Mouse (Mus musculus) CH12.LX (cell line): ENCODE measurements at regions not wholly inside any gene's neighbourhood (a gene's known extent, or its start where the extent isn't known, plus 50 kb on each side); places are given as distances from the start of the nearest gene placed in this dataset.

Experiments used
- CTCF ChIP-seq, 2 experiments: IDR thresholded peaks in 1 of 2; conservative IDR thresholded peaks in 1 of 2; 2 replicates each; pipeline ENCODE4 v1.5.1; 2011 to 2012; ENCODE audit warnings: low read depth in 2 of 2, low read length in 2 of 2, improper control_type of control experiment in 1 of 2, inconsistent platforms in 1 of 2, mild to moderate bottlenecking in 1 of 2, moderate library complexity in 1 of 2
- EP300 ChIP-seq: IDR thresholded peaks from 2 replicates; pipeline ENCODE4 v1.6.1; 2011; ENCODE audit warnings: low read length, improper control_type of control experiment
- IRF4 ChIP-seq: IDR thresholded peaks from 2 replicates; pipeline ENCODE4 v1.6.1; 2014; ENCODE audit warnings: low read depth, mild to moderate bottlenecking, inconsistent platforms, low read length, improper control_type of control experiment
- JUN ChIP-seq: IDR thresholded peaks from 2 replicates; pipeline ENCODE4 v1.6.1; 2011; ENCODE audit warnings: low read depth, mild to moderate bottlenecking, low read length, improper control_type of control experiment, moderate library complexity; ENCODE audit not compliant: insufficient read depth
- POLR2A ChIP-seq: IDR thresholded peaks from 2 replicates; pipeline ENCODE4 v1.6.1; 2011; ENCODE audit warnings: low read depth, mild to moderate bottlenecking, improper control_type of control experiment, low read length
- UBTF ChIP-seq: IDR thresholded peaks from 2 replicates; pipeline ENCODE4 v1.6.1; 2012; ENCODE audit warnings: low read depth, mild to moderate bottlenecking, inconsistent platforms, low read length, improper control_type of control experiment, moderate library complexity
- ZNF384 ChIP-seq: IDR thresholded peaks from 2 replicates; pipeline ENCODE4 v1.6.1; 2012; ENCODE audit warnings: low read depth, low read length, improper control_type of control experiment, inconsistent platforms

DNA sequence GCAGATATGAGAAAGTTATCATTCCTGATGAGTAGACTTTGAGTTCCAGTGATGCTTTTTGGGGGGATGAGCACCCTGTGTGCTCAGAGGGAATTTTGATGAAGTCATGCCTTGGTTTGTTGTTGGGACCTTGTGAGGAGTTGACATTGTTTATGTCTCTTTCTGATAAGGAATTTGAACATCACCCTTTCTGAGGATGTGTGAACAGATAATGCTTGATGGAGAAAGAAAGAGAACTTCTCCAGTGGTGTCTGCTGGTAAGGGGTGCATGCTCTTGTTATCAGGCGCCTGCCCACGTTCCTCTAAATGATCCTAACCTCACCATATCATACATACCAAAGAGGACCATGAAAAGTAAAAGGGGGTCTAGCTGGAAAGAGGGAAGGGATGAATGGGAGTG is 413.1 kb upstream of the Zfp462 start:
- no peak for TF ChIP-seq CTCF (conservative IDR thresholded peaks at IDR 0.05 in 1 of 2, IDR thresholded peaks at IDR 0.05 in 1 of 2; ENCODE audit: low read depth in 2 of 2, low read length in 2 of 2)
- TF ChIP-seq POLR2A: no peak
- TF ChIP-seq UBTF: no peak
- TF ChIP-seq JUN: no peak
- no peak for TF ChIP-seq IRF4
- no peak for TF ChIP-seq EP300
- no peak for TF ChIP-seq ZNF384
